Mouse (Mus musculus) MEL (cell line): ENCODE measurements around the gene Timp2.

Experiments used
- BHLHE40 ChIP-seq: IDR thresholded peaks from 2 replicates; pipeline ENCODE4 v1.6.1; 2012; ENCODE audit warnings: low read depth, mild to moderate bottlenecking, inconsistent platforms, low read length, improper control_type of control experiment, borderline replicate concordance
- CHD2 ChIP-seq: IDR thresholded peaks from 2 replicates; pipeline ENCODE4 v1.6.1; 2011; ENCODE audit warnings: low read length, improper control_type of control experiment
- CTCF ChIP-seq, 3 experiments: IDR thresholded peaks in 2 of 3; conservative IDR thresholded peaks in 1 of 3; 2 replicates each; pipeline ENCODE4 v1.5.1; 2011 to 2012; ENCODE audit warnings: low read length in 3 of 3, low read depth in 2 of 3, mild to moderate bottlenecking in 2 of 3, improper control_type of control experiment in 1 of 3, inconsistent platforms in 1 of 3, mixed read lengths in 1 of 3, moderate library complexity in 1 of 3; ENCODE audit not compliant: control insufficient read depth in 1 of 3, insufficient read depth in 1 of 3, poor library complexity in 1 of 3, severe bottlenecking in 1 of 3
- EP300 ChIP-seq, 2 experiments: IDR thresholded peaks; 2 replicates each; pipeline ENCODE4 v1.6.1; 2011; ENCODE audit warnings: improper control_type of control experiment in 2 of 2, low read length in 2 of 2, low read depth in 1 of 2, mild to moderate bottlenecking in 1 of 2
- ETS1 ChIP-seq: IDR thresholded peaks from 2 replicates; pipeline ENCODE4 v1.6.1; 2012; ENCODE audit warnings: low read depth, mild to moderate bottlenecking, inconsistent platforms, low read length, improper control_type of control experiment, moderate library complexity
- MAX ChIP-seq: IDR thresholded peaks from 2 replicates; pipeline ENCODE4 v1.6.1; 2011; ENCODE audit warnings: low read length, improper control_type of control experiment
- POLR2A ChIP-seq, 2 experiments: IDR thresholded peaks; 2 replicates each; pipeline ENCODE4 v1.6.1; 2011 to 2012; ENCODE audit warnings: low read length in 2 of 2, mild to moderate bottlenecking in 2 of 2, control low read depth in 1 of 2, improper control_type of control experiment in 1 of 2, low read depth in 1 of 2, moderate library complexity in 1 of 2; ENCODE audit not compliant: control insufficient read depth in 1 of 2, insufficient read depth in 1 of 2, poor library complexity in 1 of 2
- POLR2AphosphoS2 ChIP-seq: IDR thresholded peaks from 2 replicates; pipeline ENCODE4 v1.6.1; 2011; ENCODE audit warnings: low read length, improper control_type of control experiment
- TAL1 ChIP-seq: IDR thresholded peaks from 2 replicates; pipeline ENCODE4 v1.6.1; 2012; ENCODE audit warnings: mild to moderate bottlenecking, inconsistent platforms, low read length, moderate library complexity, mixed read lengths
- USF1 ChIP-seq: IDR thresholded peaks from 2 replicates; pipeline ENCODE4 v1.6.1; 2014; ENCODE audit warnings: low read depth, mild to moderate bottlenecking, inconsistent platforms, low read length, improper control_type of control experiment, moderate library complexity
- ZC3H11A ChIP-seq: IDR thresholded peaks from 2 replicates; pipeline ENCODE4 v1.6.1; 2012; ENCODE audit warnings: low read depth, mild to moderate bottlenecking, inconsistent platforms, low read length, improper control_type of control experiment
- ZNF384 ChIP-seq: IDR thresholded peaks from 2 replicates; pipeline ENCODE4 v1.6.1; 2012; ENCODE audit warnings: low read depth, mild to moderate bottlenecking, inconsistent platforms, low read length, improper control_type of control experiment

DNA sequence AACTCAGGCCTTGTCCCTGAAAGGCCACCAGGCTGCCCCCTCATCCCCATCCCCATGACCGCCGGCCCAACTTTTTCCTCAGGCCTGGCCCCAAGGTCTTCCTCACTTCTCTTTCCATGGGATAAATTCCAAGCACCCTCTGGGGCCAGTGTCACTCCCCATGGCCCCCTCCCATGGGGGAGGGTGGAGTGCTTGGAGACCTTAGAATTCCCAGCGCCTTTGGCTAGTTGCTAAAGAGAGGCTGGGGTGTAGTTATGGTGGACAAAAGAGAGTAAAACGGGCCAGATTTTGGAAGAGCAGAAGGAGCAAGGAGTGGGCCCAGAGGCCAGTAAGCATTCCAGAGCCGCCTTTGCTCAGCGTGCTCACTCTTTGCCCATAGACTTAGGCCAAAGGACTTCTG is at the start of gene Timp2:
- TF ChIP-seq CTCF (IDR thresholded peaks at IDR 0.05 in 2 of 3, conservative IDR thresholded peaks at IDR 0.05 in 1 of 3; ENCODE audit: control insufficient read depth in 1 of 3, insufficient read depth in 1 of 3, low read depth in 2 of 3, low read length in 3 of 3, poor library complexity in 1 of 3, severe bottlenecking in 1 of 3) (no peak), USF1 (no peak), POLR2A (IDR thresholded peaks at IDR 0.05; ENCODE audit: control insufficient read depth in 1 of 2, insufficient read depth in 1 of 2, low read depth in 1 of 2, low read length in 2 of 2, poor library complexity in 1 of 2) (no peak), EP300 (IDR thresholded peaks at IDR 0.05; ENCODE audit: low read depth in 1 of 2, low read length in 2 of 2) (no peak), BHLHE40 (no peak), POLR2AphosphoS2 (no peak), ZC3H11A (no peak), ETS1 (no peak), TAL1 (no peak), ZNF384 (no peak), MAX (no peak), CHD2 (no peak)
